Mouse (Mus musculus) gastrocnemius, postnatal 4 days (tissue): Measurements from ENCODE around the gene Atf6. TPM values are rescaled to one million over a fixed set of nuclear protein-coding genes. Genes with fewer than 3 reads are reported as not detected.

Experiments
- DNase-seq, 2 experiments: peaks; one replicate each; pipeline ENCODE4 v3.0.0; 2021 to 2022; ENCODE audit warnings: low spot score in 2 of 2, mixed read lengths in 2 of 2
- total RNA-seq, 2 experiments: library from RNA; stranded (reverse); gene quantifications; 2 replicates each; pipeline ENCODE4 v1.2.3; 2021

Atf6 gene
- total RNA-seq, 2 experiments from 2014 or later, result 16.4 to 17.4 TPM

DNA sequence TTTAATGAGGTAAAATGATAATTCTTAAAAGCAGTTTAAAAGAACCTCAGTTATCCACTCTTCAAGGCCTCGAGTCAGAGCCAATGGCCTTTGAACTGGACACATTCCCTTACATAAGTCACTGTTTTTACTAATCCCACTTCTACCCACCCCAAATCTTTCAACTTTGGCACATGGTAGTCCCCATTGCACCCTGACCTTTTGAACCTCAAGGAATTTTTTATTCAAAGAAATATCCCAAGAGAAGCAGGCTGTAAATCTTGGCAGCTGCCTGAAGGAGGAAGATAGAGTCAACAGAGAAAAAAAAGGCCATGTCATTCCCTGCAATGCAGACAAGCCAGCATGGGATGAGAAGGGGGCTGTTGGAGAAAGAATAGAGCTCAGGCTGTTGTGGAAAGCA is 93.1 kb downstream of the Atf6 start:
- DNase-seq, result no peak

- no peak for DNase-seq
These were observed 94.1 kb downstream of the Atf6 start for GRCm38 (mm10) chr1:170773506-170773905.

- DNase-seq, result no peak
These were observed 96.1 kb downstream of the Atf6 start for GRCm38 (mm10) chr1:170771437-170772003.

DNA sequence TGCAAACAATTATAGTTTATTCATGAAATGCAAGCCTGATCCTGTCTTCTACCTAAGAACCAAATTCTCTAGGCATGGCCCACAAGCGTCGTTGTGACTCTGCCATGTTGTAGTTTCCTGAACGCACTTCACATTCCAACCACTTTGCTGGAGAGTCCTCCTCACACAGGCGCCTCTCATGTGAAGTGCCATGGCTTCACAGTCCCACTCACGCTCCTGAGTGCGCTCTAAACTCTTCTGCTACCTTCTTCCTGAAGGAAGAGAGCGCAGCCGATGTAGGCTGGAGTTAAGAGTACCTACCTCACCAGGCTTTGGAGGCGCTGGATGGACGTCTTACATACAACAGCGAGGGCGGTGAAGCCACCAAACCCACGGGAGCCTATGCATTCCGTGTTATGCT is 96.9 kb downstream of the Atf6 start:
- DNase-seq, result no peak

- DNase-seq, result no peak
These were observed 100.6 kb downstream of the Atf6 start for GRCm38 (mm10) chr1:170766997-170767396.

DNA sequence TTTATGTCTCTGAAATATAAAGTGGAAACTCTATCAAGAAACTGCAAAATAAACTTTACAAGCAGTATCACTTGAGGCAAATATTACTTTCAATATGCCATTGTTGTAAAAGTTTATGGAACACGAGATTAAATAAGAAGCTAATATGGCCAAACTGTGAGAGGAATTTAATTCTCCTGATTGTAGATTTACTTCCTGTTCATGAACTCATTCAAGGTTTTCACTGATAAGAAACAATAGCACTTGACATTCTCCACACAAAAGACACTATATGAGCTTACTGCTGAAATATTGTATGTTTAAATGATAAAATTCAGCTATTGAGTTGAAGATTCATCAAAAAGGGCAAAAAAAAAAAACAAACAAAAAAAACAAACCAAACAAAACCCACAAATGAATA is 102.8 kb downstream of the Atf6 start:
- DNase-seq, result no peak

DNA sequence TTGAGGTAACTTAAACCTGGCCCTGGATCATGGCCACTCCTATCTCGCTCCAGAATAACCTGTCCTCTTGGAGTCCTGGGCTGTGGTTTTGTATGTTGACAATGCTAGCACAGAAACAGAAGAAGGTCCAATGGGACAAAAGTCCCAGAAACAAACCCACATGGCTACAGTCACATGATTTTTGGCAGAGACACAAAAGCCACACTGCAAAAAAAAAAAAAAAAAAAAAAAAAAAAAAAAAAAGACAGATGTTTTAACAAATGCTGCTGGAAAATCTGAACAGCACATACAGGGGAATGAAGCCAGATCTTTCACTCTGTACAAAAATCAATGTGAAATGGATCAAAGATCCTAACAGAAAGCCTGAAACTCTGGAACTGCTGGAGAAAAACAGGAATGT is 105.9 kb downstream of the Atf6 start:
- DNase-seq, result no peak

GRCm38 (mm10) chr1:170753597-170753996 is 114.0 kb downstream of the Atf6 start:
- DNase-seq, result no peak

DNA sequence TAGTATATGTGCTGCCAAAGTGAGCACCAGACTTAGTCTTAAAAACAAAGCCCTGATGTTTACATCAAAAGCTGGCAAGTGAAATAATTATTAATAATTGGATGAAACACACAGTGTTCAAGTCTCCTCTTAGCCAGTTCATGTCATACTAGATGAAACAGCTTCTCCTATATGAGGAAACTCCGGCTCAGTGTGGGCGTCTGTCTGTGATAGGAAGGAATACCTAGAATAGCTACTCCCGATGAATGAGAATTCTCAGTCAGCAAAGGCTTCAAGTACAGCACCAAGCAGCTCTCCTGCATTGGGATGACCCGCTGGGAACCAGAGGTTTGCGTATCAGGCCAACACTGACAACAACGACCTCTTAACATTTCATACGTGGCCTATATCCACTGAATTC is 115.8 kb downstream of the Atf6 start:
- no peak for DNase-seq

DNA sequence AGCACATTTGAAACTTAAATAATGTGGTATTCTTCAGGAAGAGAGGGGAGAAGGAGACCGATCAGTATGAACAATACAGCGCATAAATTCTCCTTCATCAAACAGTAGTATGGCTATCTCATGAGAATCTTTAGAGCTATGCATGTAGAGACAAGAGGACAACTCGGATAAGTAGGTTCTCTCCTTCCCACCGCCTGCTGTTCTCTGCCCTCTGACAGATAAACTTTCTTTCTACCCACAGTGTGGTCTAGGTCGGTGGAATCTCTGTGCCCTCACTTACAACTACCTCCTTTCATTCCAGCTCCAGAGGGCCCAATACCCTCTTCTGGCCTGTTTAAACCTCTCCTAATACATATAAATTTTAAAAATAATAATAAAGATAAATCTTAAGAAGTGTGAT is 121.0 kb downstream of the Atf6 start:
- no peak for DNase-seq

DNA sequence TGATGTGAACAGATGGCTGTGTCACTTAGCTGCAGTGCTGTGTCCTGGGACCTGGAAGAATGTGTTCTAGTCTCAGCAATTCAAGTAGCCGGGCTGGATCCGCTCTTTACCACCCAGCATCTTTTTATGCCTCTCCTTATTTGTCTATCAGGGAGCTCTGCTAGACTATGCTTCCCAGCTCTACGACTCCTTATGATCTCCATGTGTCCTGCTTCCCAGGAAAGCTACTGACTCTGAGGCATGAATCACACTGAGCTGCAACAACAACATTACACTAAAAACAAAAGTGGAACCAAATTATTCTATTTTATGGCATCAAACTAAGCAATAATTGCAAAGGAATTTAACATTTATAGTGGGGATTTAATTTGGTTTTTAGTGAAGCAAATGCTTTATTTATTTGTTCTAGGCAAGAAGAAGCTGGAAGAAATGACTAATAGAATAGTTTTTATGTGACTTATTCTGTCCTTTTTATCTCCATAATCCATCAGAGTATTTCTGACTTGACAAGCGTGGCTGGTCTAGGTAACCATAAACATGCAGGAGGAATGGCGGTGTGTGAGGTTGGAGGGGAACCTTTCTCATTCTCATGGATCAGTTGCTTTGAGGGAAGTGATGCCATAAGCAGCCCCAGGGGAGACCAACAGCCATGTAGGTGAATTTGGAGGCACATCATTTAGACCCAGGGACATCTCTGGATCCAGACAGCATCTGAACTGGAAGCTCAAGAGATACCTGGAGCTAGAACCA is 125.9 kb downstream of the Atf6 start:
- no peak for DNase-seq

DNA sequence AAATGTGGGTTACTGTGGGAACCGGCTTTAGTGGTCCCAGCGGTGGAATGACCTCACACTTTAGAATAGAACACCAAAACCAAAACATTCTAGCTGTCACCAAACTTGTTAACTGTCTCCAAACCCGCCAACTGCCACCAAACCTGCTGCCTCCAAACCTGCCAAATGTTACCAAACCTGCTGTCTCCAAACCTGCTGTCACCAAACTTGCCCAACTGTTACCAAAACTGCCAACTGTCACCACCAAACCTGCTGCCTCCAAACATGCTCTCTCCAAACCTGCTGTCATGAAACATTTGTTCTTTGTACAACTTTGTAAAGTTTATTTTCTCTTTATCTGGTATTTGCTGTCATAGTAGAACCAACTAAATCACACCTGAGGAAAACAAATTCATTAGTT is 132.7 kb downstream of the Atf6 start:
- no peak for DNase-seq

- no peak for DNase-seq
These were observed 135.0 kb downstream of the Atf6 start for GRCm38 (mm10) chr1:170732596-170732890.

- no peak for DNase-seq
These were observed 135.5 kb downstream of the Atf6 start for GRCm38 (mm10) chr1:170731865-170732595.

- no peak for DNase-seq
These were observed 138.2 kb downstream of the Atf6 start for GRCm38 (mm10) chr1:170729267-170729962.

GRCm38 (mm10) chr1:170728524-170728923 is 139.0 kb downstream of the Atf6 start:
- DNase-seq, result no peak

- DNase-seq, result no peak
These were observed 146.0 kb downstream of the Atf6 start for GRCm38 (mm10) chr1:170721560-170721959.

DNA sequence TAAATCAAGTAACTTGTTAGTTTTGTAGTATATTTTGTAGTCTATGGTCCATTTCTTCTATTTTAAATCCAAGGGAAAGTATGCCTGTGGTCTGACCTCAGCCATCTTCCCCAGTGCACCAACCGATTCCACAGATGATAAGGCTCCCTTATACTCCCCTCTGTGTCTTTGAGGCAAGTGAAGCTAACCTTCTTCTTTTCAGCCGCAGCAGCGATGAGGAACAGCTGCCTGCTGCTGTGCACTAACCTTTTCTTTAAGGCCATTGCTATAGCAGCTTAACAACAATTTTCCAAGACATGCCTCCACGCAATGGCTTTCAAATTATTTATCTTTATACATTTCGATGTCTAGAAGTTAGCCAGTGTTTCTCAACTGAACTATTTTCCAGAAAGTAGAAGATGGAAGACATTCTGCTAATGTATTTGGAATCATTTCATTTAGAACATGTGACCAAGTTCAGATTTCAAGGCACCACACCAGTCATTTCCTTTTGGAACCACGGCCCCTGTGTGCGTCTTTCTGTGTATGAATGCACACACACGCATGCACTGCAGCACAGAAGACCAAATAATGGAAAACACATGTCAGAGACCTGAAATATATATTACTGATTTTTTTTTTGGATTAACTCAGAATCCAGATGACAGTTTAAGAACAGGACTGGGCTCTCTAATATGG is 149.3 kb downstream of the Atf6 start:
- DNase-seq, result no peak

DNA sequence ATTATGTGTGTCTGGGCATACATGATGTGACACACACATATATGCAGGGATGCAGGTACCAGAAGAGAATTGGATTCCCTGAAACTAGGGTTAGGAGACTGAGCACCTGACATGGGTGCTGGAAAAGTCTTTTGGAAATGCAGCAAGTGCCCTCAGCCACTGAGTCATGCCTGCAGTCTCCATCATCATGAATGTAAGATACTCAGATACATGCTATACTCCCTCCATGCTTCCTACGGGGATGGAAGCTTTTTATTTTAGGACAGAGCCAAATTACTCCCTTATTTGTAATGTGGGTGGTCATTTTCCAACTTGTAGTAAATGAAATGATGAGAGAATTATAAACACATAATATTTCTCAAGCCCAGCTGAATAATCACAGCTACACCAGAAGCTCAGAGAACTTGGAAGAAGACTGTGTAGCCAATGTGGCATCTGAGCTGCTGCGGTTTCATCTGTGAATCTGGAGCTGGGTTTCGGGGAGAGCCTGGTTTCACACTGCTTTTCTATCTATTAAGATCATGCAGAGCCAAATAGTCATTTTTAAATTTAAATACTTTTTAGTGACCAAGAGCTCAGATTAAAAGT is 150.2 kb downstream of the Atf6 start:
- DNase-seq, result no peak

GRCm38 (mm10) chr1:170711731-170712130 is 155.8 kb downstream of the Atf6 start:
- DNase-seq, result no peak

- no peak for DNase-seq
These were observed 157.6 kb downstream of the Atf6 start for GRCm38 (mm10) chr1:170709969-170710368.
